Mouse (Mus musculus) bone marrow, adult 2 months (tissue): ENCODE measurements around the gene Znhit2. TPM values are rescaled to one million over a fixed set of nuclear protein-coding genes. Genes with fewer than 3 reads are reported as not detected.

Source experiments
- H3K27ac ChIP-seq: fragments of 200-500 bp; 2 replicates; pipeline ENCODE4 v1.5.1; 2012; ENCODE audit warnings: low read depth, mild to moderate bottlenecking, control low read depth, inconsistent platforms, low read length; ENCODE audit not compliant: control insufficient read depth, poor library complexity, insufficient read depth
- H3K4me1 ChIP-seq: fragments of 200-500 bp; 2 replicates; pipeline ENCODE4 v1.6.1; 2011; ENCODE audit warnings: low read length; ENCODE audit not compliant: control insufficient read depth, insufficient read depth
- H3K4me3 ChIP-seq: fragments of 200-500 bp; replicated peaks from 2 replicates; pipeline ENCODE3; 2011; ENCODE audit warnings: mild to moderate bottlenecking, low read depth, low read length, control low read depth; ENCODE audit not compliant: control insufficient read depth
- CTCF ChIP-seq: fragments of 200-500 bp; IDR thresholded peaks from 2 replicates; pipeline ENCODE4 v1.5.1; 2011; ENCODE audit warnings: low read length, control low read depth; ENCODE audit not compliant: control insufficient read depth, insufficient read depth
- POLR2A ChIP-seq: fragments of 200-500 bp; IDR thresholded peaks from 2 replicates; pipeline ENCODE4 v1.6.1; 2011; ENCODE audit warnings: low read depth, mild to moderate bottlenecking, control low read depth, low read length, borderline replicate concordance; ENCODE audit not compliant: control insufficient read depth
- WGBS: fragments of 180-500 bp; shearing (Covaris S2); methylation state at CpG from one replicate; pipeline ENCODE4 v1.1.7; 2018; 5-methylcytosine and 5-hydroxymethylcytosine counted together
- polyA plus RNA-seq: library from polyadenylated mRNA; stranded (reverse); fragments of >200 nt; gene quantifications from 2 replicates; pipeline ENCODE4 v1.2.4, GENCODE M21; 2011; ENCODE audit warnings: low replicate concordance; ENCODE audit not compliant: missing spikeins, insufficient read depth, insufficient read length

Znhit2 gene
- polyA plus RNA-seq, 1 experiment: 14.3 TPM

GRCm38 (mm10) chr19:6094119-6094518 lies 33.1 kb downstream of the Znhit2 start, which contains the start of gene AC131692.1:
Gene AC131692.1, plus strand, starts transcription at chr19:6094419.
- TF ChIP-seq POLR2A: no peak
- TF ChIP-seq CTCF: no peak
- Histone ChIP-seq H3K4me3 (no peak within 1 kb of the TSS), H3K27ac (no peak within 1 kb of the TSS), H3K4me1 (no peaks in the 10 kb centered on the region)
- 88% methylated on average over 7 of the region's 7 CpGs for WGBS

GRCm38 (mm10) chr19:6097847-6098246 lies 36.9 kb downstream of the Znhit2 start:
- Histone ChIP-seq H3K27ac (no peak overlapping the region), H3K4me1 (peaks cover 2% of the 10 kb centered on the region), H3K4me3 (no peak overlapping the region)
- WGBS: 51% methylated on average over 3 of the region's 3 CpGs
- no peak for TF ChIP-seq CTCF
- TF ChIP-seq POLR2A: no peak

- peaks cover 3% of the 10 kb centered on the region for H3K4me1 ChIP-seq
- no peak overlapping the region for H3K27ac ChIP-seq
- no peak overlapping the region for H3K4me3 ChIP-seq
- 84% methylated on average over 6 of the region's 6 CpGs for WGBS
- no peak for TF ChIP-seq POLR2A
- TF ChIP-seq CTCF: no peak
Observed at GRCm38 (mm10) chr19:6101186-6101585, 40.2 kb downstream of the Znhit2 start.

GRCm38 (mm10) chr19:6102169-6102853 lies 41.3 kb downstream of the Znhit2 start:
- TF ChIP-seq CTCF (no peak), POLR2A (no peak)
- peaks cover 3% of the 10 kb centered on the region for H3K4me1 ChIP-seq
- 60% methylated on average over 6 of the region's 6 CpGs for WGBS
- H3K27ac ChIP-seq: peak overlapping the region; percentile 69
- H3K4me3 ChIP-seq: no peak overlapping the region

GRCm38 (mm10) chr19:6104476-6104875 lies 43.5 kb downstream of the Znhit2 start:
- Histone ChIP-seq H3K4me3 (no peak overlapping the region), H3K27ac (peak overlapping the region; percentile 48; the same call in 1 of the 2 replicates), H3K4me1 (peaks cover 3% of the 10 kb centered on the region)
- 75% methylated on average over 4 of the region's 4 CpGs for WGBS
- TF ChIP-seq POLR2A: no peak
- no peak for TF ChIP-seq CTCF

GRCm38 (mm10) chr19:6105586-6105985 lies 44.6 kb downstream of the Znhit2 start, which contains the start of gene Naaladl1:
Gene Naaladl1, plus strand, starts transcription at chr19:6105782.
- H3K27ac ChIP-seq: peak within 1 kb of the TSS; percentile 48; the same call in 1 of the 2 replicates
- WGBS: 91% methylated on average over 7 of the region's 7 CpGs
- H3K4me3 ChIP-seq: no peak within 1 kb of the TSS
- peaks cover 3% of the 10 kb centered on the region for H3K4me1 ChIP-seq
- TF ChIP-seq POLR2A (no peak), CTCF (no peak)

Other genes starting within 250 kb of the Znhit2 start
- 14.3 and 18.1 TPM in 2 replicates for gene Frmd8, start 185.9 kb upstream of the Znhit2 start, polyA plus RNA-seq
- 11.6 and 24.6 TPM in 2 replicates for gene Slc25a45, start 183.4 kb upstream of the Znhit2 start, polyA plus RNA-seq
- 4.4 and 6.4 TPM in 2 replicates for gene Tigd3, start 167.0 kb upstream of the Znhit2 start, polyA plus RNA-seq
- 31.1 and 60.8 TPM in 2 replicates for gene Dpf2, start 148.2 kb upstream of the Znhit2 start, polyA plus RNA-seq
- 2.3 and 5.3 TPM in 2 replicates for gene Cdc42ep2, start 136.4 kb upstream of the Znhit2 start, polyA plus RNA-seq
- gene Pola2, start 97.0 kb upstream of the Znhit2 start, polyA plus RNA-seq: 41.9 and 79.8 TPM in 2 replicates
- 0.80 TPM in 1 of 2 replicates, not detected in the other for gene Slc22a20, start 75.0 kb upstream of the Znhit2 start, polyA plus RNA-seq
- gene Capn1, start 45.3 kb upstream of the Znhit2 start, polyA plus RNA-seq: 59.9 and 139 TPM in 2 replicates
- 30.5 and 58.5 TPM in 2 replicates for gene Syvn1, start 14.6 kb upstream of the Znhit2 start, polyA plus RNA-seq
- 29.9 and 52.5 TPM in 2 replicates for gene Mrpl49, start 3.4 kb upstream of the Znhit2 start, polyA plus RNA-seq
- 2,232 and 4,155 TPM in 2 replicates for gene Fau, start 3.3 kb upstream of the Znhit2 start, polyA plus RNA-seq
- 5.9 and 12.3 TPM in 2 replicates for gene Tm7sf2, start 7.2 kb downstream of the Znhit2 start, polyA plus RNA-seq
- gene Vps51, start 16.0 kb downstream of the Znhit2 start, polyA plus RNA-seq: 48.4 and 85.1 TPM in 2 replicates
- gene Tmem262, start 18.8 kb downstream of the Znhit2 start, polyA plus RNA-seq: not detected in 2 replicates
- not detected in 2 replicates for gene Gm28374, start 21.1 kb downstream of the Znhit2 start, polyA plus RNA-seq
- 12.2 and 22.8 TPM in 2 replicates for gene Zfpl1, start 23.8 kb downstream of the Znhit2 start, polyA plus RNA-seq
- 28.8 and 31.0 TPM in 2 replicates for gene Cdca5, start 23.8 kb downstream of the Znhit2 start, polyA plus RNA-seq
- gene AC131692.1, start 33.2 kb downstream of the Znhit2 start, polyA plus RNA-seq: 6.6 and 6.9 TPM in 2 replicates
- gene Naaladl1, start 44.6 kb downstream of the Znhit2 start, polyA plus RNA-seq: 5.2 and 5.3 TPM in 2 replicates
- 2.5 and 6.0 TPM in 2 replicates for gene Sac3d1, start 57.5 kb downstream of the Znhit2 start, polyA plus RNA-seq
- 33.2 and 38.4 TPM in 2 replicates for gene Snx15, start 67.1 kb downstream of the Znhit2 start, polyA plus RNA-seq
- 0.93 TPM in 1 of 2 replicates, not detected in the other for gene Batf2, start 79.8 kb downstream of the Znhit2 start, polyA plus RNA-seq
- gene Arl2, start 80.4 kb downstream of the Znhit2 start, polyA plus RNA-seq: 19.6 and 20.5 TPM in 2 replicates
- gene Majin, start 123.2 kb downstream of the Znhit2 start, polyA plus RNA-seq: not detected in 2 replicates
- not detected in 2 replicates for gene Gpha2, start 165.2 kb downstream of the Znhit2 start, polyA plus RNA-seq
- gene Ppp2r5b, start 174.7 kb downstream of the Znhit2 start, polyA plus RNA-seq: 21.0 and 43.9 TPM in 2 replicates
- gene Atg2a, start 180.5 kb downstream of the Znhit2 start, polyA plus RNA-seq: 17.0 and 36.4 TPM in 2 replicates
- 40.0 and 63.1 TPM in 2 replicates for gene Ehd1, start 215.5 kb downstream of the Znhit2 start, polyA plus RNA-seq
- gene Cdc42bpg, start 245.3 kb downstream of the Znhit2 start, polyA plus RNA-seq: 7.2 and 13.6 TPM in 2 replicates